13 mouse cellular contexts compared by ENCODE assay signal in genomic region chr6:122784866-122785265, GRCm38 (mm10). TPM values are rescaled to one million over a fixed set of nuclear protein-coding genes. Genes with fewer than 3 reads are reported as not detected.
DNase-seq lines count a peak whose midpoint lies in the region; ATAC-seq and TF ChIP-seq lines count a peak whose summit lies in the region.
"Had no signal": no experiment of that assay in that cellular context is flagged by ENCODE, and none has a peak within 500 bp of the region (broad histone marks: within the 10 kb centered on the region; RNA-seq: fewer than 3 reads in every experiment).

No protein-coding gene starts in this region.

- 97% methylated on average over 3 of the region's 3 CpGs for WGBS in thymus, adult 2 months
- WGBS in kidney, embryonic 14.5 days = 96% methylated on average over 3 of the region's 3 CpGs

- H3K36me3 ChIP-seq in thymus, adult 2 months (ENCODE audit: control insufficient read depth, insufficient read depth, low read length) = no peaks in the 10 kb centered on the region
- H3K36me3 ChIP-seq in kidney, embryonic 14.5 days (ENCODE audit: control insufficient read depth, insufficient read depth, low read length) = no peaks in the 10 kb centered on the region
- H3K36me3 ChIP-seq: embryonic facial prominence, embryonic 15.5 days; limb, embryonic 10.5 days had no signal

- no peak overlapping the region for H3K4me2 ChIP-seq in kidney, embryonic 14.5 days (replicated peaks; ENCODE audit: low read depth, low read length)
- H3K4me2 ChIP-seq: embryonic facial prominence, embryonic 15.5 days had no signal

- no peaks in the 10 kb centered on the region for H3K4me1 ChIP-seq in thymus, adult 2 months (replicated peaks; ENCODE audit: control insufficient read depth, insufficient read depth, low read length)
- no peaks in the 10 kb centered on the region for H3K4me1 ChIP-seq in kidney, embryonic 14.5 days (ENCODE audit: control insufficient read depth, insufficient read depth, low read length)
- H3K4me1 ChIP-seq: embryonic facial prominence, embryonic 15.5 days had no signal

- no peaks in the 10 kb centered on the region for H3K27me3 ChIP-seq in thymus, adult 2 months (ENCODE audit: control insufficient read depth, insufficient read depth, low read length)
- no peaks in the 10 kb centered on the region for H3K27me3 ChIP-seq in kidney, embryonic 14.5 days (ENCODE audit: control insufficient read depth, insufficient read depth, low read length)
- H3K27me3 ChIP-seq: embryonic facial prominence, embryonic 15.5 days had no signal

- H3K9me3 ChIP-seq in kidney, embryonic 14.5 days (ENCODE audit: control insufficient read depth, low read length) = no peaks in the 10 kb centered on the region
- H3K9me3 ChIP-seq: embryonic facial prominence, embryonic 15.5 days; limb, embryonic 10.5 days had no signal

- no peak for TF ChIP-seq POLR2A in thymus, adult 2 months (IDR thresholded peaks at IDR 0.05; ENCODE audit: control insufficient read depth, extremely low read depth, insufficient read depth, low read length, poor library complexity)

- DNase-seq in layer of hippocampus, adult 11-12 months (ENCODE audit: low spot score) = peak; percentile 43
- no peak for DNase-seq in layer of hippocampus, postnatal 36 days
- DNase-seq in thymus, adult 2 months = peak; percentile 24
- no peak for DNase-seq in thymus, adult 18-20 months
- peak; percentile 49 to 78 for DNase-seq in cerebellum, postnatal 25 days
- DNase-seq in adipocyte (ENCODE audit: low spot score) = no peak
- DNase-seq in heart, adult 9 months (ENCODE audit: low spot score in 2 of 2) = no peak
- DNase-seq: adrenal gland, postnatal 25 days; gastrocnemius, postnatal 36 days; midbrain, embryonic 14.5 days had no signal

- ATAC-seq in kidney, embryonic 14.5 days (ENCODE audit: low FRiP score, low TSS enrichment) = no peak

- H3K9ac ChIP-seq in kidney, embryonic 14.5 days (ENCODE audit: low read depth, low read length) = no peak overlapping the region
- H3K9ac ChIP-seq: embryonic facial prominence, embryonic 15.5 days had no signal

- no peak overlapping the region for H3K27ac ChIP-seq in thymus, adult 2 months (ENCODE audit: control insufficient read depth, insufficient read depth, low read length)
- H3K27ac ChIP-seq in kidney, embryonic 14.5 days (ENCODE audit: low read depth, low read length) = no peak overlapping the region
- H3K27ac ChIP-seq: embryonic facial prominence, embryonic 15.5 days; limb, embryonic 10.5 days had no signal

- H3K4me3 ChIP-seq in thymus, adult 2 months (ENCODE audit: control insufficient read depth, insufficient read depth, low read length) = no peak overlapping the region
- no peak overlapping the region for H3K4me3 ChIP-seq in kidney, embryonic 14.5 days (ENCODE audit: low read length)
- H3K4me3 ChIP-seq: embryonic facial prominence, embryonic 15.5 days; limb, embryonic 10.5 days had no signal

- no peak for TF ChIP-seq CTCF in thymus, adult 2 months (IDR thresholded peaks at IDR 0.05; ENCODE audit: borderline replicate concordance, control insufficient read depth, extremely low read depth, insufficient read depth, low read length, poor library complexity)

RNA-seq across cellular contexts. Expression of gene Slc2a3, which starts 16.6 kb away (rescaled TPM):
- total RNA-seq in layer of hippocampus, postnatal 36 days (2021) = 100 to 1,000 TPM; 110 to 121 TPM
- polyA plus RNA-seq in thymus, adult 2 months (2012; rRNA removed) = 11.7 and 12.8 TPM in 2 replicates
- 2.9 and 5.8 TPM in 2 replicates for polyA plus RNA-seq in kidney, embryonic 14.5 days (2014; fragmentation: Nextera tagmentation; extraction: Ambion mirVana)

RNA-seq across cellular contexts. Expression of gene Foxj2, which starts 34.8 kb away (rescaled TPM):
- total RNA-seq in layer of hippocampus, postnatal 36 days (2021) = 10 to 100 TPM; 26.5 to 30.3 TPM
- 20.2 and 22.5 TPM in 2 replicates for polyA plus RNA-seq in thymus, adult 2 months (2012; rRNA removed)
- 4.1 and 7.8 TPM in 2 replicates for polyA plus RNA-seq in kidney, embryonic 14.5 days (2014; fragmentation: Nextera tagmentation; extraction: Ambion mirVana)

Comparison
In these comparisons a context has a peak if more than half of its experiments do, and no peak if none do; other contexts are left out.
1. DNase-seq: peak in layer of hippocampus, adult 11-12 months (single experiment), thymus, adult 2 months (single experiment) and cerebellum, postnatal 25 days (2 of 2); none in layer of hippocampus, postnatal 36 days (0 of 2), thymus, adult 18-20 months (0 of 2), adipocyte (single experiment) and heart, adult 9 months (0 of 2).